Mouse (Mus musculus) MEL (cell line): ENCODE measurements around the gene Dop1a. TPM values are rescaled to one million over a fixed set of nuclear protein-coding genes. Genes with fewer than 3 reads are reported as not detected.
"Not testable (repeated sequence)": the region's sequence is repeated elsewhere in the genome, so short reads cannot be mapped to it uniquely, and the experiment has no call there.

Experiments
- DNase-seq: peaks from one replicate; pipeline ENCODE4 v3.0.0; 2011; ENCODE audit warnings: low read depth, low spot score
- H3K27ac ChIP-seq: 2 replicates; pipeline ENCODE4 v1.5.1; 2012; ENCODE audit warnings: low read depth, mild to moderate bottlenecking, control low read depth, low read length, moderate library complexity; ENCODE audit not compliant: control insufficient read depth
- H3K27me3 ChIP-seq, 2 experiments: fragments of 150-350 bp in 1 of 2; sonication (generic) in 1 of 2; 2 replicates each; pipeline ENCODE4 v1.6.1; 2012; ENCODE audit warnings: low read length in 2 of 2, mild to moderate bottlenecking in 2 of 2, improper control_type of control experiment in 1 of 2, moderate library complexity in 1 of 2; ENCODE audit not compliant: insufficient read depth in 2 of 2, control insufficient read depth in 1 of 2
- H3K36me3 ChIP-seq, 2 experiments: 2 replicates each; pipeline ENCODE4 v1.6.1; 2012 to 2014; ENCODE audit warnings: low read length in 2 of 2, improper control_type of control experiment in 1 of 2, inconsistent platforms in 1 of 2, mild to moderate bottlenecking in 1 of 2; ENCODE audit not compliant: insufficient read depth in 2 of 2, control insufficient read depth in 1 of 2
- H3K4me1 ChIP-seq, 2 experiments: fragments of 150-350 bp in 1 of 2; sonication (generic) in 1 of 2; 2 replicates each; pipeline ENCODE4 v1.6.1; 2012; ENCODE audit warnings: low read length in 2 of 2, improper control_type of control experiment in 1 of 2, mild to moderate bottlenecking in 1 of 2; ENCODE audit not compliant: insufficient read depth in 2 of 2, control insufficient read depth in 1 of 2
- H3K4me3 ChIP-seq, 2 experiments: fragments of 150-350 bp in 1 of 2; sonication (generic) in 1 of 2; 2 replicates each; pipeline ENCODE4 v1.5.1; 2012; ENCODE audit warnings: low read depth in 2 of 2, low read length in 2 of 2, mild to moderate bottlenecking in 2 of 2, moderate library complexity in 2 of 2, control low read depth in 1 of 2, improper control_type of control experiment in 1 of 2; ENCODE audit not compliant: control insufficient read depth in 1 of 2, insufficient read depth in 1 of 2
- H3K79me2 ChIP-seq: 2 replicates; pipeline ENCODE4 v1.6.1; 2012; ENCODE audit warnings: mild to moderate bottlenecking, low read length, moderate library complexity; ENCODE audit not compliant: control insufficient read depth, poor library complexity, insufficient read depth
- H3K9ac ChIP-seq: 2 replicates; pipeline ENCODE4 v1.6.1; 2012; ENCODE audit warnings: low read depth, mild to moderate bottlenecking, control low read depth, low read length, moderate library complexity; ENCODE audit not compliant: control insufficient read depth, poor library complexity, severe bottlenecking
- H3K9me3 ChIP-seq: fragments of 150-350 bp; sonication (generic); replicated peaks from 2 replicates; pipeline ENCODE4 v1.6.1; 2012; ENCODE audit warnings: mild to moderate bottlenecking, low read length, improper control_type of control experiment, moderate library complexity; ENCODE audit not compliant: insufficient read depth
- BHLHE40 ChIP-seq: IDR thresholded peaks from 2 replicates; pipeline ENCODE4 v1.6.1; 2012; ENCODE audit warnings: low read depth, mild to moderate bottlenecking, inconsistent platforms, low read length, improper control_type of control experiment, borderline replicate concordance
- EP300 ChIP-seq, 2 experiments: IDR thresholded peaks; 2 replicates each; pipeline ENCODE4 v1.6.1; 2011; ENCODE audit warnings: improper control_type of control experiment in 2 of 2, low read length in 2 of 2, low read depth in 1 of 2, mild to moderate bottlenecking in 1 of 2
- ETS1 ChIP-seq: IDR thresholded peaks from 2 replicates; pipeline ENCODE4 v1.6.1; 2012; ENCODE audit warnings: low read depth, mild to moderate bottlenecking, inconsistent platforms, low read length, improper control_type of control experiment, moderate library complexity
- MAFK ChIP-seq: IDR thresholded peaks from 2 replicates; pipeline ENCODE4 v1.6.1; 2011; ENCODE audit warnings: low read depth, mild to moderate bottlenecking, low read length, improper control_type of control experiment, borderline replicate concordance
- MAX ChIP-seq: IDR thresholded peaks from 2 replicates; pipeline ENCODE4 v1.6.1; 2011; ENCODE audit warnings: low read length, improper control_type of control experiment
- MAZ ChIP-seq: IDR thresholded peaks from 2 replicates; pipeline ENCODE4 v1.6.1; 2012; ENCODE audit warnings: low read depth, mild to moderate bottlenecking, inconsistent platforms, low read length, improper control_type of control experiment
- MXI1 ChIP-seq: IDR thresholded peaks from 2 replicates; pipeline ENCODE4 v1.6.1; 2011; ENCODE audit warnings: mild to moderate bottlenecking, low read depth, low read length, improper control_type of control experiment
- MYC ChIP-seq: IDR thresholded peaks from 2 replicates; pipeline ENCODE4 v1.6.1; 2011; ENCODE audit warnings: low read depth, mild to moderate bottlenecking, low read length, improper control_type of control experiment, moderate library complexity
- NELFE ChIP-seq: IDR thresholded peaks from 2 replicates; pipeline ENCODE4 v1.6.1; 2011; ENCODE audit warnings: low read depth, low read length, improper control_type of control experiment
- SMC3 ChIP-seq: IDR thresholded peaks from 2 replicates; pipeline ENCODE4 v1.6.1; 2011; ENCODE audit warnings: low read depth, low read length, improper control_type of control experiment
- TCF12 ChIP-seq: IDR thresholded peaks from 2 replicates; pipeline ENCODE4 v1.6.1; 2014; ENCODE audit warnings: low read depth, mild to moderate bottlenecking, inconsistent platforms, low read length, improper control_type of control experiment, moderate library complexity
- UBTF ChIP-seq: IDR thresholded peaks from 2 replicates; pipeline ENCODE4 v1.6.1; 2012; ENCODE audit warnings: low read depth, mild to moderate bottlenecking, inconsistent platforms, low read length, improper control_type of control experiment, moderate library complexity, borderline replicate concordance; ENCODE audit not compliant: insufficient read depth
- ZC3H11A ChIP-seq: IDR thresholded peaks from 2 replicates; pipeline ENCODE4 v1.6.1; 2012; ENCODE audit warnings: low read depth, mild to moderate bottlenecking, inconsistent platforms, low read length, improper control_type of control experiment
- ZNF384 ChIP-seq: IDR thresholded peaks from 2 replicates; pipeline ENCODE4 v1.6.1; 2012; ENCODE audit warnings: low read depth, mild to moderate bottlenecking, inconsistent platforms, low read length, improper control_type of control experiment
- polyA plus RNA-seq, 2 experiments: library from polyadenylated mRNA; stranded (reverse) in 1 of 2; unstranded in 1 of 2; fragments of >175 nt in 1 of 2; fragments of >200 nt in 1 of 2; gene quantifications; 2 replicates each; pipeline versions ENCODE4 v1.2.1 to v1.2.4; 2012; ENCODE audit warnings: low replicate concordance in 2 of 2, low read depth in 1 of 2; ENCODE audit not compliant: insufficient read length in 2 of 2, insufficient read depth in 1 of 2, missing spikeins in 1 of 2
- total RNA-seq: library from RNA; depleted of rRNA; stranded (reverse); fragments of 300-350 nt; gene quantifications from 2 replicates; pipeline ENCODE4 v1.2.3, GENCODE M21; 2012; rRNA removed

Gene Dop1a
- total and polyA plus RNA-seq, 3 experiments = 15.0 to 16.8 TPM; not detected in 1

- not testable (repeated sequence) for DNase-seq, H3K27me3 ChIP-seq, H3K9me3 ChIP-seq, H3K79me2 ChIP-seq, H3K27ac ChIP-seq, H3K9ac ChIP-seq, H3K4me3 ChIP-seq, H3K4me1 ChIP-seq
- peaks cover 0 to 12% of the 10 kb centered on the region in 2 experiments; a peak in 2 of 4 replicates for H3K36me3 ChIP-seq
Measured at GRCm38 (mm10) chr9:86594357-86594767, 127.4 kb downstream of the Dop1a start.

GRCm38 (mm10) chr9:86596983-86597382 is 130.0 kb downstream of the Dop1a start:
- not testable (repeated sequence) for H3K4me1 ChIP-seq, H3K4me3 ChIP-seq
- H3K36me3 ChIP-seq = peaks cover 0 to 10% of the 10 kb centered on the region in 2 experiments; a peak in 2 of 4 replicates

GRCm38 (mm10) chr9:86599723-86600303 is 132.9 kb downstream of the Dop1a start:
- H3K27me3 ChIP-seq = no peaks in the 10 kb centered on the region
- H3K4me1 ChIP-seq = no peaks in the 10 kb centered on the region
- no peak overlapping the region for H3K4me3 ChIP-seq
- H3K79me2 ChIP-seq = no peaks in the 10 kb centered on the region
- H3K9ac ChIP-seq = no peak overlapping the region
- peaks cover 0 to 8% of the 10 kb centered on the region in 2 experiments; a peak in 2 of 4 replicates for H3K36me3 ChIP-seq
- TF ChIP-seq ZNF384 = no peak
- no peak for TF ChIP-seq NELFE
- TF ChIP-seq MAFK = no peak
- no peak for TF ChIP-seq MXI1
- TF ChIP-seq BHLHE40 = no peak
- no peak for TF ChIP-seq MAX
- no peak for TF ChIP-seq UBTF
- TF ChIP-seq MAZ = no peak
- TF ChIP-seq TCF12 = no peak
- TF ChIP-seq ETS1 = no peak
- TF ChIP-seq MYC = no peak
- no peak for TF ChIP-seq EP300 (IDR thresholded peaks at IDR 0.05; ENCODE audit: low read depth in 1 of 2, low read length in 2 of 2)
- no peak for TF ChIP-seq SMC3
- TF ChIP-seq ZC3H11A = no peak
- H3K27ac ChIP-seq = no peak overlapping the region
- DNase-seq = no peak
- no peaks in the 10 kb centered on the region for H3K9me3 ChIP-seq

More at GRCm38 (mm10) chr9:86596983-86597382, 130.0 kb downstream of the Dop1a start:
- not testable (repeated sequence) for H3K79me2 ChIP-seq, H3K9me3 ChIP-seq, H3K9ac ChIP-seq, DNase-seq, H3K27me3 ChIP-seq, H3K27ac ChIP-seq

Other genes starting within 250 kb of the Dop1a start
- 4.3 and 6.4 TPM in 2 replicates for gene Ube2cbp, start 2.2 kb upstream of the Dop1a start, total RNA-seq
- 1 to 10 TPM in 1 of 2 experiments, not detected in 1; 7.2 TPM for gene Ube2cbp, start 2.2 kb upstream of the Dop1a start, polyA plus RNA-seq
- gene Pgm3, start 104.7 kb downstream of the Dop1a start, total RNA-seq = 10.2 and 10.3 TPM in 2 replicates
- gene Pgm3, start 104.7 kb downstream of the Dop1a start, polyA plus RNA-seq = 10 to 100 TPM in 1 of 2 experiments, not detected in 1; 10.9 TPM
- gene Rwdd2a, start 104.8 kb downstream of the Dop1a start, total RNA-seq = 0.92 and 1.2 TPM in 2 replicates
- gene Rwdd2a, start 104.8 kb downstream of the Dop1a start, polyA plus RNA-seq = 1 to 10 TPM in 1 of 2 experiments, not detected in 1; 2.4 TPM
- 7.1 and 12.1 TPM in 2 replicates for gene Me1, start 228.8 kb downstream of the Dop1a start, total RNA-seq
- gene Me1, start 228.8 kb downstream of the Dop1a start, polyA plus RNA-seq = 100 to 1,000 TPM in 1 of 2 experiments, 10 to 100 TPM in 1; 23.4 to 123 TPM